Mouse (Mus musculus) urinary bladder, postnatal 25 days (tissue): ENCODE measurements around the gene Myo19.

ENCODE experiments used
- DNase-seq: peaks from one replicate; pipeline ENCODE4 v3.0.0; 2022; ENCODE audit warnings: low spot score

Myo19 gene

GRCm38 (mm10) chr11:84886767-84887511, 7.0 kb downstream of the Myo19 start:
- DNase-seq = no peak

- no peak for DNase-seq
These were observed 8.1 kb downstream of the Myo19 start for GRCm38 (mm10) chr11:84888025-84888424.

GRCm38 (mm10) chr11:84889492-84889891, 9.5 kb downstream of the Myo19 start:
- no peak for DNase-seq

- no peak for DNase-seq
These were observed 11.8 kb downstream of the Myo19 start for GRCm38 (mm10) chr11:84891705-84892104.

GRCm38 (mm10) chr11:84893113-84893512, 13.2 kb downstream of the Myo19 start:
- DNase-seq = no peak

- DNase-seq = no peak
These were observed 24.7 kb downstream of the Myo19 start for GRCm38 (mm10) chr11:84904597-84905144.

- no peak for DNase-seq
These were observed 27.1 kb downstream of the Myo19 start for GRCm38 (mm10) chr11:84907081-84907480.

- DNase-seq = no peak
These were observed 28.5 kb downstream of the Myo19 start for GRCm38 (mm10) chr11:84908480-84908879.

DNA sequence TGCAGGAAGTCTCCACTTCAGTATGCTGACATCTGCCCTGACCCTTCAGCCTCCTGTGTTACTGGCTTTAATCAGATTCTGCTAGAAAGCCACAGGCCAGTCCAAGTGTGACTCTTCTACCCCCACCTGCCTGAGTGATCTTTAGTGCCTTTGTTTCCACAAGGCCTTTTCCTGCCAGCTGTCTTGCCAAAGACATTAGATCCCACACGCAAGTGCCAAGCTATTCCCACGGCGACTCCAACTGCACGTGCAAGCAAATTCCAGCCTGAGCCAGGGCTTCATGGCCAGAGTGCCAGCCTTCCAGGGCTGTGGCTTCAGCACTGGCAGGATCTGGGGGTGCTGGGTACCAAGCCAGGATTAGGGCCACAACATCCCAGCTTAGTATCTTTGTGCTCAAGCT, 30.5 kb downstream of the Myo19 start:
- no peak for DNase-seq

GRCm38 (mm10) chr11:84914673-84915072, 34.7 kb downstream of the Myo19 start:
- no peak for DNase-seq

GRCm38 (mm10) chr11:84916053-84916702, 36.2 kb downstream of the Myo19 start, which contains the start of gene Znhit3:
Znhit3 (minus strand) TSS chr11:84916366.
- DNase-seq = peak; percentile 74

- no peak for DNase-seq
These were observed 36.9 kb downstream of the Myo19 start for GRCm38 (mm10) chr11:84916703-84917300.

GRCm38 (mm10) chr11:84918425-84918824, 38.5 kb downstream of the Myo19 start:
- DNase-seq = peak; percentile 84

GRCm38 (mm10) chr11:84919276-84919675, 39.3 kb downstream of the Myo19 start:
- DNase-seq = peak; percentile 22

GRCm38 (mm10) chr11:84919951-84920350, 40.0 kb downstream of the Myo19 start:
- DNase-seq = no peak

DNA sequence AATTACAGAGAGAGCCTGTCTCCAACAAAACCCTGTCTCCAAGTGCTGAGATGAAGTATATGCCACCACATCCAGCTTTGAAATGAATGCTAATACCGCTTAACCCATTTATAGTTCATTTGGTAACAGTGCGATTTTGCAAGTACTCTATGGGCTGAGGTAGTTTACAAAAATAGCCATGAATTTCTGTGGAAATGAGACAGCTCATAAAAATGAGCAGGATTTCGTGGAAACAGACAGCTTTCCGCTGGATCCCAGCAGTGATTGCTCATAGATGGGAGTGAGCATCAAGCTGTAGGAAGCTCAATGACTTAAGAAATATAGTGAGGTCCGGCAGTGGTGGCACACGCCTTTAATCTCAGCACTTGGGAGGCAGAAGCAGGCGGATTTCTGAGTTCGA, 41.0 kb downstream of the Myo19 start:
- DNase-seq = no peak

GRCm38 (mm10) chr11:84932261-84932660, 52.3 kb downstream of the Myo19 start:
- no peak for DNase-seq

DNA sequence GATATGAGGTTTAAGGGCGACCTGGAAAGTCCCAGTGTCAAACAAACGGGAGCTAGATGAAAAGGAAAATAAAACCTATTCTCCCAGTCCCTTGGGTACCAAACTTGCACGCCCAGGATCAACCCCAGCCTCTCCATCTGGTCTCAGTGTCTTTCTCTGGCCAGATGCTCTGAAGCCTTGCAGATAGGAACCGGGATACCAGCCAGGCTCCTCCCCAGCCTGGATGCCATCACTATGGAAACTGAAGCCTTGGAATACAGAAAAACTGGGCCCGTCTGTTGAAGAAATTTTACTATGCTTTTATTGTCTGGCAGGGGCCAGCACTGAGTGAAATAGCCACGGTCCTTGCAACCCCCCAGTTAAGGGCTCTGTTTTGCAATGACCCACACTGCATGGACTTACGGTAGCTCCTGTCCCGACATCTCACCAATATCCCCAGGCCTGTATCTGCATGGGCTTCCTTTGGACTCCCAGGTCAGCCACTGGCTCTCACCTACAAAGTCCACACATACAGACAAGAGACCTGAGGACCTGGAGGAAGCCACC, 59.6 kb downstream of the Myo19 start:
- DNase-seq = no peak

DNA sequence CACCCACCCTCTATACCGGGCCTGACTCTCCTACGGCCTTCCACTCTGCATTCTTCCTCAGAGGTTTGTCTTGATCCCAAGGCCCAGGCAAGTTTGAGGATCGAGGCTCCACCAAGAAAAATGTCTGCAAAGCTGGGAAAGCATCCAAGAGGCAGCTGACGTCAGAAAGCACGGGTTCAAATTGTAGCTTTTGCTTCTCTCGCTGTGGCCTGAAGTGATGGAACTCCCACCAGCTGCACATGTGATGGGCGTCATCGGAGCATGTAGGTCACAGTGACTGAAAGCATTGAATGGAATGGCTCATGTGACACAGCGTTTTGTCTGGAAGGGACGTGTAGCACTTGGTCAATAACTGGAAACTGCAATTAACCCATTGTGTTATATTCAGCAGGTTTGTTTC, 60.2 kb downstream of the Myo19 start:
- no peak for DNase-seq

DNA sequence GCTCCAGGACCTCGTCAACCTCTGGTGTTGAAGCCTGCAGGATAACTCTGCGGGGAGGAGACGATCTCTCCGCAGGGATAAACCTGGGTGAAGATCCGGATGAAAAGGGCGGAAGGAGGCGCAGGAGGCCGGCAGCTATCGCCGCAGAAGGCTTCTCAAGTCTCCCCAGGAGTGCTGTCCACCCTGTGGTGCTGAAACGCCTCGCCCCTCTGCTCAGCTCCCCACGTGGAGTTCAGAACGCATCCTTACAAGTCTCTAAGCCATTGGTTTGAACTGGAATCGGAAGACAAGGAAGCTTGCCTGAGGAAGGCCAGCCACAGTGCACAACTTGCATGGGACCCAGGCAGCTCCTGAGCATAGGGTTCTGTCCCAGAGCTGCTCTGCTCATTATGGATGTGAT, 64.0 kb downstream of the Myo19 start:
- DNase-seq = peak; percentile 49

DNA sequence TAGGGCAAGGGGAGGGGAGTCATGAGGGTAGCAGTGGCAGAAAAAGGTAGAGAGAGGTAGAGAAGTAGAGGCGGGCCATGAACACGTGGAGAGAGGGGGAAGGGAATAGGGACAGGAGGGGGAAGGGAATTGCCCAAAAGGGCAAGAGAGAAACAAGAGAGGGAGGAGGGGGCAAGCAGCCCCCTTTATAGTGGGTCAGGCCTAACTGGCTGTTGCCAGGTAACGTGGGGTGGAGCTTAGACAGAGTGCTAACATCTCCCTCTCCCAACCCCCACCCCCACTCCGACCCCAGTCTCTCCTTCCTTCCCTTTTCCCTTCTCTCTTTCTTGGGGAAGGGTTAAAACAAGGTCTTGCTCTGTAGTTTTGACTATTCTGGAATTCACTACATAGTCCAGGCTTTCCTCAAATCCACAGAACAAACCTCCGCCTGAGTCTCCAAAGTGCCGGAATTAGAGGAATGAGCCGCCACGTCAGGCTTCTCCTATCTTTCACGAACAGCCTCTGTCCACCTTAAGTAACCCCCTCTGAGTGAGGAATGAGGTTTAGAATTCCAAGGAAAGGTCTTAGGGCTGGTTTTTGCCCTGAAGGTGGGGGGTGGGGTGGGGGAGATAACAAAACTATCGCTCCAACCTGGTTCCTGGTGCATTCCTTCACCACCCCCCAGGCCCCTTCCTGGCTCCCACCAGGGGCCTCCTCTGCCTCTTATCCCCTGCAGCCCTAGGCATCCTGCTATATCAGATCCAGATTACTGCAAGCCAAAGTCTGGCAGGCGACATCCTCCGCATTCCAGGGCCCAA, 64.9 kb downstream of the Myo19 start:
- no peak for DNase-seq

- no peak for DNase-seq
These were observed 65.9 kb downstream of the Myo19 start for GRCm38 (mm10) chr11:84945841-84946240.
